Mouse (Mus musculus) embryonic facial prominence, embryonic 11.5 days (tissue): Measurements from ENCODE around the gene Psme3. TPM values are rescaled to one million over a fixed set of nuclear protein-coding genes. Genes with fewer than 3 reads are reported as not detected.

Source experiments
- ATAC-seq: fragments of 200-750 bp; cut with Nextera tagmentation; replicated peaks from 2 replicates; pipeline ENCODE4 v1.8.0; 2017; ENCODE audit warnings: low read depth; ENCODE audit not compliant: insufficient number of reproducible peaks, low FRiP score, low TSS enrichment
- DNase-seq: peaks from one replicate; pipeline ENCODE4 v3.0.0-alpha.2; 2015; ENCODE audit warnings: low spot score
- H3K27ac ChIP-seq: fragments of 300-500 bp; sonication (generic); replicated peaks from 2 replicates; pipeline ENCODE4 v1.5.1; 2014; ENCODE audit warnings: mild to moderate bottlenecking, low read depth, low read length, control low read depth
- H3K27me3 ChIP-seq: fragments of 300-500 bp; sonication (generic); 2 replicates; pipeline ENCODE4 v1.6.1; 2014; ENCODE audit warnings: mild to moderate bottlenecking, low read length, moderate library complexity, mixed read lengths; ENCODE audit not compliant: control insufficient read depth, insufficient read depth
- H3K36me3 ChIP-seq: fragments of 300-500 bp; sonication (generic); replicated peaks from 2 replicates; pipeline ENCODE4 v1.6.1; 2014; ENCODE audit warnings: low read depth, mild to moderate bottlenecking, low read length, moderate library complexity, mixed read lengths; ENCODE audit not compliant: control insufficient read depth, insufficient read depth
- H3K4me1 ChIP-seq: fragments of 300-500 bp; sonication (generic); 2 replicates; pipeline ENCODE4 v1.6.1; 2014; ENCODE audit warnings: low read length, mixed read lengths; ENCODE audit not compliant: control insufficient read depth, insufficient read depth
- H3K4me2 ChIP-seq: fragments of 300-500 bp; sonication (generic); 2 replicates; pipeline ENCODE4 v1.6.1; 2014; ENCODE audit warnings: low read depth, mild to moderate bottlenecking, control low read depth, low read length, moderate library complexity
- H3K4me3 ChIP-seq: fragments of 300-500 bp; sonication (generic); 2 replicates; pipeline ENCODE4 v1.5.1; 2014; ENCODE audit warnings: low read depth, low read length, control low read depth
- H3K9ac ChIP-seq: fragments of 300-500 bp; sonication (generic); replicated peaks from 2 replicates; pipeline ENCODE4 v1.6.1; 2014; ENCODE audit warnings: mild to moderate bottlenecking, control low read depth, low read length
- H3K9me3 ChIP-seq: fragments of 300-500 bp; sonication (generic); replicated peaks from 2 replicates; pipeline ENCODE4 v1.6.1; 2016; ENCODE audit warnings: mild to moderate bottlenecking, low read length, inconsistent platforms, mixed read lengths; ENCODE audit not compliant: control insufficient read depth
- WGBS: fragments of 180-500 bp; shearing (Covaris S2); extraction: QIAGEN DNeasy Blood & Tissue Kit; methylation state at CpG from one replicate; pipeline ENCODE4 v1.1.7; 2014; 5-methylcytosine and 5-hydroxymethylcytosine counted together
- polyA plus RNA-seq: library from polyadenylated mRNA; unstranded; fragments of >200 nt; fragmentation: Nextera tagmentation; extraction: Ambion mirVana; gene quantifications from 2 replicates; pipeline ENCODE4 v1.2.1, GENCODE M21; 2014

Psme3 gene
- polyA plus RNA-seq, 1 experiment from 2014 or later = 150 TPM

- Histone ChIP-seq H3K9me3 (no peaks in the 10 kb centered on the region), H3K27ac (no peak overlapping the region), H3K9ac (no peak overlapping the region), H3K4me2 (no peak overlapping the region), H3K27me3 (no peaks in the 10 kb centered on the region), H3K4me3 (no peak overlapping the region), H3K4me1 (no peaks in the 10 kb centered on the region), H3K36me3 (no peaks in the 10 kb centered on the region)
- no peak for DNase-seq
- WGBS = 64% methylated on average over 7 of the region's 7 CpGs
- no peak for ATAC-seq
Measured at GRCm38 (mm10) chr11:101348774-101349173, 32.8 kb downstream of the Psme3 start.

GRCm38 (mm10) chr11:101349216-101349615 is 33.2 kb downstream of the Psme3 start:
- no peaks in the 10 kb centered on the region for H3K9me3 ChIP-seq
- WGBS = 65% methylated on average over 3 of the region's 3 CpGs
- no peaks in the 10 kb centered on the region for H3K4me1 ChIP-seq
- ATAC-seq = no peak
- no peaks in the 10 kb centered on the region for H3K27me3 ChIP-seq
- no peak overlapping the region for H3K9ac ChIP-seq
- no peak overlapping the region for H3K4me2 ChIP-seq
- no peak overlapping the region for H3K27ac ChIP-seq
- no peaks in the 10 kb centered on the region for H3K36me3 ChIP-seq
- DNase-seq = peak; percentile 30
- H3K4me3 ChIP-seq = no peak overlapping the region

DNA sequence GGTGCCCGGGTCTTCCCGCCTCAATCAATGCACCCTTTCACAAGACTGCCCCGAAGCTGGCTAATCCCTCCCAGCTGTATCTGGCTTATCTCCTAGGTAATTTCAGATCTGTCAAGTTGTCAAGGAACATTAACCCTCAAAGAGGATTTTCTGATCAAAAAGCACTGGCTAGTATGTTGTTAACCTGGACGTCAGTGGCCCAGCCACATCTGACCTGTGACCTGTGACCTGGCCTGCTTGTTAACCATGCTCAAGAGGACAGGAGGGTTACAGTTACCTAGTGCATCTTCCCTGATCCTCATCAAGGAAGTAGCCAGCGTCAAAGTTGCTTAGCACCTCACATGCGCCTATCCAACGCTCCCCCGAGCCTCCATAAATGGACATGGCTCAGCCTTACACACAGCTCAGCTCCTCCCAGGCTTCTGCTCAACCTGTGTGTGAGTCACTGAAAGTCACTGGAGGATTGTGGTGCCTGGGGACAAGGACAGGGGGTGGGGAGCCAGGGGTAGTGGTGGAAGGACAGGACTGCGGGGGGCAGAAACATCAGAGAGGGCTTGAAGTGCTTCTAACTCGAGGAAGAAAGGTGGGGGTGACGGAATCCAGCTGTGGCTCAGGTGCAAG is 35.2 kb downstream of the Psme3 start:
- Histone ChIP-seq H3K27ac (no peak overlapping the region), H3K9ac (no peak overlapping the region), H3K27me3 (no peaks in the 10 kb centered on the region), H3K4me2 (no peak overlapping the region; the same call in 1 of the 2 replicates), H3K4me3 (no peak overlapping the region), H3K36me3 (no peaks in the 10 kb centered on the region), H3K4me1 (no peaks in the 10 kb centered on the region), H3K9me3 (no peaks in the 10 kb centered on the region)
- 55% methylated on average over 11 of the region's 11 CpGs for WGBS
- ATAC-seq (no peak), DNase-seq (peak; percentile 18)

GRCm38 (mm10) chr11:101351721-101352111 is 35.7 kb downstream of the Psme3 start:
- Histone ChIP-seq H3K4me1 (no peaks in the 10 kb centered on the region), H3K36me3 (no peaks in the 10 kb centered on the region), H3K9ac (no peak overlapping the region), H3K9me3 (no peaks in the 10 kb centered on the region), H3K27me3 (no peaks in the 10 kb centered on the region), H3K4me2 (no peak overlapping the region), H3K27ac (no peak overlapping the region), H3K4me3 (no peak overlapping the region)
- 50% methylated on average over 3 of the region's 3 CpGs for WGBS
- DNase-seq = no peak
- no peak for ATAC-seq

- H3K27ac ChIP-seq = no peak overlapping the region
- no peak overlapping the region for H3K4me2 ChIP-seq
- no peaks in the 10 kb centered on the region for H3K4me1 ChIP-seq
- 90% methylated on average over 12 of the region's 12 CpGs for WGBS
- H3K9ac ChIP-seq = no peak overlapping the region
- no peak for ATAC-seq
- H3K36me3 ChIP-seq = no peaks in the 10 kb centered on the region
- H3K9me3 ChIP-seq = no peaks in the 10 kb centered on the region
- DNase-seq = no peak
- no peaks in the 10 kb centered on the region for H3K27me3 ChIP-seq
- H3K4me3 ChIP-seq = no peak overlapping the region
Measured at GRCm38 (mm10) chr11:101353436-101353835, 37.4 kb downstream of the Psme3 start.

DNA sequence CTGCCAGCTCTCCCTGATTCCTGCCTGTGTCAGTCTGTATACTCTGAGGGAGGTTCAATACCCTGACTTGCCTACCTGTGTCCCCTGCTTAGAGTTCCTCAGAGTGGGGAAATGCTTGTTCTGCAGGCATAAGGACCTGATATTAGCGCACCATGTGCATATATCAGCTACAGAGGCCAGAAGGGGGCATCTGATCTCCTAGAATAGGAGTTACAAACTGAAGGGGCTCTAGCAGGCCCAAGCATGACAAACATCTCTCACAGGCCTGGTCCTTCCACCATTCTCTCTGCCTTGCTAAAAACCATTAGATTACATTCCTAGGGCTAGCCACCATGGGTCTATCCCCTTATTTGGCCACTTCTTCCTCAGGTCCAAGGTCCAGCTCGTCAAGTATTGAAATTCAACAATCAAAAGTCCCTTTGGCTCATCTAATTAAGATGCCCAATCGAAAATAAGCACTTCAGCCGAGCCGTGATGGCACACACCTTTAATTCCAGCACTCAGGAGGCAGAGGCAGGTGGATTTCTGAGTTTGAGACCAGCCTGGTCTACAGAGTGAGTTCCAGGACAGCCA is 38.5 kb downstream of the Psme3 start:
- H3K4me3 ChIP-seq = no peak overlapping the region
- H3K9me3 ChIP-seq = no peaks in the 10 kb centered on the region
- no peaks in the 10 kb centered on the region for H3K4me1 ChIP-seq
- DNase-seq (no peak), ATAC-seq (no peak)
- H3K36me3 ChIP-seq = no peaks in the 10 kb centered on the region
- 81% methylated on average over 5 of the region's 5 CpGs for WGBS
- no peak overlapping the region for H3K4me2 ChIP-seq
- no peak overlapping the region for H3K9ac ChIP-seq
- no peak overlapping the region for H3K27ac ChIP-seq
- no peaks in the 10 kb centered on the region for H3K27me3 ChIP-seq

GRCm38 (mm10) chr11:101355916-101356315 is 39.9 kb downstream of the Psme3 start:
- Histone ChIP-seq H3K4me3 (no peak overlapping the region), H3K4me1 (no peaks in the 10 kb centered on the region), H3K27me3 (no peaks in the 10 kb centered on the region), H3K9ac (no peak overlapping the region), H3K9me3 (no peaks in the 10 kb centered on the region), H3K27ac (no peak overlapping the region), H3K36me3 (no peaks in the 10 kb centered on the region), H3K4me2 (no peak overlapping the region)
- ATAC-seq = no peak
- 84% methylated on average over 2 of the region's 2 CpGs for WGBS
- DNase-seq = no peak

- H3K27ac ChIP-seq = no peak overlapping the region
- WGBS = 86% methylated on average over 3 of the region's 3 CpGs
- no peaks in the 10 kb centered on the region for H3K36me3 ChIP-seq
- no peaks in the 10 kb centered on the region for H3K27me3 ChIP-seq
- no peak overlapping the region for H3K9ac ChIP-seq
- H3K4me1 ChIP-seq = no peaks in the 10 kb centered on the region
- no peak overlapping the region for H3K4me3 ChIP-seq
- ATAC-seq (no peak), DNase-seq (no peak)
- H3K9me3 ChIP-seq = no peaks in the 10 kb centered on the region
- H3K4me2 ChIP-seq = no peak overlapping the region
Measured at GRCm38 (mm10) chr11:101357505-101358182, 41.6 kb downstream of the Psme3 start.
